Mouse (Mus musculus) forelimb bud, embryonic 11.5 days (tissue): ENCODE results near the gene 1810037I17Rik.
A peak's percentile ranks its signal among the peaks of the same experiment; 100 is the strongest.

ENCODE experiments used
- DNase-seq: peaks from one replicate; pipeline ENCODE4 v3.0.0-alpha.2; 2012; ENCODE audit warnings: low read depth, low spot score

1810037I17Rik gene

GRCm38 (mm10) chr3:122924009-122924914 is at the start of gene 1810037I17Rik:
Gene 1810037I17Rik, plus strand, starts transcription at chr3:122924203.
- DNase-seq, result peak; percentile 95

GRCm38 (mm10) chr3:122876870-122877269 is 47.1 kb upstream of the 1810037I17Rik start:
- no peak for DNase-seq

GRCm38 (mm10) chr3:122877543-122877942 is 46.5 kb upstream of the 1810037I17Rik start:
- no peak for DNase-seq

GRCm38 (mm10) chr3:122878705-122879315 is 45.2 kb upstream of the 1810037I17Rik start:
- no peak for DNase-seq

GRCm38 (mm10) chr3:122887505-122888301 is 36.3 kb upstream of the 1810037I17Rik start:
- no peak for DNase-seq

- DNase-seq, result no peak
Measured at GRCm38 (mm10) chr3:122888371-122888819, 35.6 kb upstream of the 1810037I17Rik start.

GRCm38 (mm10) chr3:122894772-122895171 is 29.2 kb upstream of the 1810037I17Rik start, which contains the start of gene Fabp2:
Gene Fabp2, plus strand, starts transcription at chr3:122895072.
- no peak for DNase-seq

GRCm38 (mm10) chr3:122895189-122895731 is 28.7 kb upstream of the 1810037I17Rik start:
- no peak for DNase-seq

GRCm38 (mm10) chr3:122898254-122898653 is 25.7 kb upstream of the 1810037I17Rik start:
- DNase-seq, result no peak

GRCm38 (mm10) chr3:122903746-122904433 is 20.1 kb upstream of the 1810037I17Rik start:
- peak; percentile 71 for DNase-seq

GRCm38 (mm10) chr3:122907841-122908240 is 16.2 kb upstream of the 1810037I17Rik start:
- DNase-seq, result no peak

- no peak for DNase-seq
Measured at GRCm38 (mm10) chr3:122915493-122915892, 8.5 kb upstream of the 1810037I17Rik start.

GRCm38 (mm10) chr3:122916191-122916680 is 7.8 kb upstream of the 1810037I17Rik start:
- no peak for DNase-seq

- DNase-seq, result no peak
Measured at GRCm38 (mm10) chr3:122918672-122919071, 5.3 kb upstream of the 1810037I17Rik start.

GRCm38 (mm10) chr3:122919260-122919659 is 4.7 kb upstream of the 1810037I17Rik start, which contains the start of gene Gm10959:
Gene Gm10959, minus strand, starts transcription at chr3:122919360.
- no peak for DNase-seq

- DNase-seq, result no peak
Measured at GRCm38 (mm10) chr3:122920572-122921435, 3.2 kb upstream of the 1810037I17Rik start.

GRCm38 (mm10) chr3:122921676-122922527 is 2.1 kb upstream of the 1810037I17Rik start:
- no peak for DNase-seq

GRCm38 (mm10) chr3:122923147-122923546 is 856 bp upstream of the 1810037I17Rik start:
- no peak for DNase-seq

- no peak for DNase-seq
Measured at GRCm38 (mm10) chr3:122929723-122930122, 5.7 kb downstream of the 1810037I17Rik start.
